Mouse (Mus musculus): Measurements from ENCODE around the gene Gm43064. TPM values are rescaled to one million over a fixed set of nuclear protein-coding genes. Genes with fewer than 3 reads are reported as not detected.
"Not testable (repeated sequence)": the region's sequence is repeated elsewhere in the genome, so short reads cannot be mapped to it uniquely, and the experiment has no call there.

Gm43064 gene
- polyA plus RNA-seq, 1 experiment from 2014 or later: not detected

GRCm38 (mm10) chr3:103809799-103810150 lies 402 bp downstream of the Gm43064 start:
- Histone ChIP-seq H3K4me1 (peaks cover 18% of the 10 kb centered on the region), H3K27me3 (ENCODE audit: insufficient read depth, poor library complexity, severe bottlenecking) (no peaks in the 10 kb centered on the region), H3K9me3 (no peaks in the 10 kb centered on the region), H3K4me3 (peak overlapping the region; percentile 87), H3K36me3 (peaks cover 34% of the 10 kb centered on the region), H3K27ac (peak overlapping the region; percentile 96)
- no peak for DNase-seq (ENCODE audit: low spot score)
- WGBS: 3% methylated on average over 14 of the region's 14 CpGs

- H3K36me3 ChIP-seq: peaks cover 37% of the 10 kb centered on the region
- WGBS: 81% methylated on average over 6 of the region's 6 CpGs
- no peak for DNase-seq (ENCODE audit: low spot score)
- H3K4me3 ChIP-seq: no peak overlapping the region
- H3K9me3 ChIP-seq: no peaks in the 10 kb centered on the region
- peak overlapping the region; percentile 22; the same call in 1 of the 2 replicates for H3K27ac ChIP-seq
- H3K27me3 ChIP-seq (ENCODE audit: insufficient read depth, poor library complexity, severe bottlenecking): no peaks in the 10 kb centered on the region
- peaks cover 18% of the 10 kb centered on the region for H3K4me1 ChIP-seq
These were observed 1.6 kb downstream of the Gm43064 start for GRCm38 (mm10) chr3:103810967-103811366.

GRCm38 (mm10) chr3:103827548-103827947 lies 18.2 kb downstream of the Gm43064 start:
- DNase-seq (ENCODE audit: low spot score): no peak
- H3K4me1 ChIP-seq: no peaks in the 10 kb centered on the region; the same call in 1 of the 2 replicates
- H3K27me3 ChIP-seq (ENCODE audit: insufficient read depth, poor library complexity, severe bottlenecking): no peaks in the 10 kb centered on the region
- peaks cover 7% of the 10 kb centered on the region; the same call in 1 of the 2 replicates for H3K36me3 ChIP-seq
- H3K9me3 ChIP-seq: no peaks in the 10 kb centered on the region
- H3K4me3 ChIP-seq: no peak overlapping the region
- H3K27ac ChIP-seq: no peak overlapping the region

- no peaks in the 10 kb centered on the region for H3K9me3 ChIP-seq
- 86% methylated on average over 3 of the region's 3 CpGs for WGBS
- no peaks in the 10 kb centered on the region; the same call in 1 of the 2 replicates for H3K4me1 ChIP-seq
- no peaks in the 10 kb centered on the region for H3K27me3 ChIP-seq (ENCODE audit: insufficient read depth, poor library complexity, severe bottlenecking)
- H3K36me3 ChIP-seq: no peaks in the 10 kb centered on the region
- no peak overlapping the region for H3K4me3 ChIP-seq
- DNase-seq (ENCODE audit: low spot score): no peak
- H3K27ac ChIP-seq: no peak overlapping the region
These were observed 19.7 kb downstream of the Gm43064 start for GRCm38 (mm10) chr3:103829036-103829435.

DNA sequence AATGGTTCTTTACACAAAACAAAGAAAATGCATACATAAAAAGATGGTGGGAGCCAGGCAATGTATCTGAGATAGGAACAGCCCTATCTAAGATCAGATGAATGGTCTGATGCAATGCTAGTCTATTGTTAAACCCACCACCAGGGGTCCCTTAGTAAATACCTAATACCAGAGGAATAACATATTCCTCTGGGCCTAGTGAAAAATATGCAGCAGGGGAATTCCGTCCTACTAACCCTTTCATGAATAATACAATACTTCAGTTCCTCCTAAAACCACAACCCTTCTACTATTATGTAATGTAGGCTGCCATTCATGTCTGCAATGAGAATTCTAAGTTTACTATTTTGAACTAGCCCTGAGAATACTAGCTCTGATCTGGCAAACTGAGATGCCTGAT lies 21.3 kb downstream of the Gm43064 start:
- H3K36me3 ChIP-seq; DNase-seq (ENCODE audit: low spot score); H3K9me3 ChIP-seq; H3K4me1 ChIP-seq; H3K27ac ChIP-seq; H3K4me3 ChIP-seq; H3K27me3 ChIP-seq (ENCODE audit: insufficient read depth, poor library complexity, severe bottlenecking): not testable (repeated sequence)
- 75% methylated on average over 1 of the region's 1 CpGs for WGBS

GRCm38 (mm10) chr3:103831146-103831545 lies 21.8 kb downstream of the Gm43064 start:
- no peak for DNase-seq (ENCODE audit: low spot score)
- H3K4me1 ChIP-seq: no peaks in the 10 kb centered on the region; the same call in 1 of the 2 replicates
- no peaks in the 10 kb centered on the region for H3K27me3 ChIP-seq (ENCODE audit: insufficient read depth, poor library complexity, severe bottlenecking)
- H3K36me3 ChIP-seq: no peaks in the 10 kb centered on the region
- H3K4me3 ChIP-seq: no peak overlapping the region
- no peak overlapping the region for H3K27ac ChIP-seq
- 60% methylated on average over 7 of the region's 7 CpGs for WGBS
- no peaks in the 10 kb centered on the region for H3K9me3 ChIP-seq

- Histone ChIP-seq H3K9me3 (no peaks in the 10 kb centered on the region), H3K36me3 (no peaks in the 10 kb centered on the region), H3K4me3 (no peak within 1 kb of the TSS), H3K4me1 (no peaks in the 10 kb centered on the region; the same call in 1 of the 2 replicates), H3K27me3 (ENCODE audit: insufficient read depth, poor library complexity, severe bottlenecking) (no peaks in the 10 kb centered on the region), H3K27ac (no peak within 1 kb of the TSS; the same call in 1 of the 2 replicates)
- no peak for DNase-seq (ENCODE audit: low spot score)
These were observed 23.1 kb downstream of the Gm43064 start, which contains the start of gene Bcl2l15 for GRCm38 (mm10) chr3:103832426-103832825. Gene Bcl2l15 (plus strand): TSS chr3:103832601.

DNA sequence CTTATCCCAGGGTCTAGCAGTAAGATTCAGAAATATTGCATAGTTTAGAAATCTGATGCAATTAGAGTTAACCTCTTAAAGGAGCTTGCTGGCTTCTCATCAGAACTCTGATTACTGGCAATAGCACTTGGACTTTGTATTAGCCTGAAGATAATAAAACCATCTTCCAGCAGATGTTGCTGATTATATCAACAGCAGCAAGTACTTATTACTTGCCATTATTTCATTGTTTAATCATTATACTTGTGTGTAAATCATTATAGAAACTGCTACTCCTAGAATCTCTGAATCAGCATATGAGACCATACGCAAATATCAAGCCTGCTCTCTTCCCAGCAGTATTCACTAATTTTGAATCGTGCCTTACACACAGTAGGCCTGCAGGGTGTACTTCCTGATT lies 24.6 kb downstream of the Gm43064 start:
- no peaks in the 10 kb centered on the region; the same call in 1 of the 2 replicates for H3K4me1 ChIP-seq
- 93% methylated on average over 2 of the region's 2 CpGs for WGBS
- no peaks in the 10 kb centered on the region for H3K36me3 ChIP-seq
- H3K4me3 ChIP-seq: no peak overlapping the region
- no peak for DNase-seq (ENCODE audit: low spot score)
- no peaks in the 10 kb centered on the region for H3K9me3 ChIP-seq
- H3K27me3 ChIP-seq (ENCODE audit: insufficient read depth, poor library complexity, severe bottlenecking): no peaks in the 10 kb centered on the region
- H3K27ac ChIP-seq: no peak overlapping the region

GRCm38 (mm10) chr3:103835272-103835950 lies 26.0 kb downstream of the Gm43064 start:
- Histone ChIP-seq H3K36me3 (no peaks in the 10 kb centered on the region), H3K27me3 (ENCODE audit: insufficient read depth, poor library complexity, severe bottlenecking) (no peaks in the 10 kb centered on the region), H3K4me1 (no peaks in the 10 kb centered on the region; the same call in 1 of the 2 replicates), H3K4me3 (no peak overlapping the region), H3K9me3 (no peaks in the 10 kb centered on the region), H3K27ac (no peak overlapping the region)
- WGBS: 78% methylated on average over 6 of the region's 6 CpGs
- no peak for DNase-seq (ENCODE audit: low spot score)

- H3K4me1 ChIP-seq: no peaks in the 10 kb centered on the region; the same call in 1 of the 2 replicates
- DNase-seq (ENCODE audit: low spot score): no peak
- no peak overlapping the region for H3K4me3 ChIP-seq
- WGBS: 79% methylated on average over 10 of the region's 10 CpGs
- H3K9me3 ChIP-seq: no peaks in the 10 kb centered on the region
- H3K27me3 ChIP-seq (ENCODE audit: insufficient read depth, poor library complexity, severe bottlenecking): no peaks in the 10 kb centered on the region
- H3K27ac ChIP-seq: no peak overlapping the region
- no peaks in the 10 kb centered on the region for H3K36me3 ChIP-seq
These were observed 26.6 kb downstream of the Gm43064 start for GRCm38 (mm10) chr3:103835951-103836310.

DNA sequence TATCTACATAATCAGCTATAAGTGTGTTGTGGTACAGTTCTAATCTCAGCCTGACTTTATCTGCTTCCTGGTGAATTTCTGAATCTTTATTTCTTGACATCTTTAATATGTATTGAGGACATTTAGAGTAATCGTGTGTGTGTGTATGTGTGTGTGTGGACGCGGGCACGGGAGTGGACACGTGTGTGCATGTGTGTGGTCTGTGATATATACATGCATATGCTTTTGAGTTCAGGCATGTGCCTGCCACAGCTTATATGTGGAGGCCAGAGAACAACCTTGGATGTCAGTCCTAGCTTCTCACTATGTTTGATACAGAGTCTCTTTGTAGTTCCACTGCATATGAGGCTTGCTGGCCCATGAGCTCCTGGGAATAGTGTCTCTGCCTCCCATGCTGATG lies 27.1 kb downstream of the Gm43064 start:
- Histone ChIP-seq H3K36me3 (no peaks in the 10 kb centered on the region), H3K4me1 (no peaks in the 10 kb centered on the region; the same call in 1 of the 2 replicates), H3K27me3 (ENCODE audit: insufficient read depth, poor library complexity, severe bottlenecking) (no peaks in the 10 kb centered on the region), H3K9me3 (no peaks in the 10 kb centered on the region), H3K27ac (no peak overlapping the region), H3K4me3 (no peak overlapping the region)
- no peak for DNase-seq (ENCODE audit: low spot score)
- 92% methylated on average over 5 of the region's 5 CpGs for WGBS

DNA sequence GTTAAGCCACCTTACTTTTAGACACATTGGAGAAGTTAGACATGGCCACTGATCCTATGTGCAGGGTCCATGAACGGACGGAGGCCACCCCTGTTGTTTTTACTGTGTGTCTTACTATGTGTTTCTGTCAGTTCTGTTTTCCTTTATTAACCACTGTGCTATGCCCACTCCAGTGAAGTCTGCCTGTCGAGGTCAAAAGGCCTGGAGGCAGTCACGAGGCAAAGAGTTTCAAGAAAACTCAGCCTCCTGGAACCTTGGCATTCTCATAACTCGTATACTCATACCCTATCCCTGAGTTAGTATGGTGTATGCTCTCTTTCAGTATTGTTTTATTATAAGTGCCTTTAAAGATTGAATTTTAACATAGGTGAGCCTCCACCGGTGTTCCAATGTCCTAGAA lies 30.3 kb downstream of the Gm43064 start:
- Histone ChIP-seq H3K4me1 (no peaks in the 10 kb centered on the region), H3K27me3 (ENCODE audit: insufficient read depth, poor library complexity, severe bottlenecking) (no peaks in the 10 kb centered on the region), H3K27ac (no peak overlapping the region), H3K4me3 (no peak overlapping the region), H3K36me3 (no peaks in the 10 kb centered on the region), H3K9me3 (no peaks in the 10 kb centered on the region)
- WGBS: 90% methylated on average over 6 of the region's 6 CpGs
- no peak for DNase-seq (ENCODE audit: low spot score)

GRCm38 (mm10) chr3:103840195-103840594 lies 30.8 kb downstream of the Gm43064 start:
- 86% methylated on average over 3 of the region's 3 CpGs for WGBS
- H3K4me3 ChIP-seq; H3K4me1 ChIP-seq; H3K27ac ChIP-seq; H3K9me3 ChIP-seq; DNase-seq (ENCODE audit: low spot score); H3K36me3 ChIP-seq; H3K27me3 ChIP-seq (ENCODE audit: insufficient read depth, poor library complexity, severe bottlenecking): not testable (repeated sequence)

GRCm38 (mm10) chr3:103840946-103841345 lies 31.6 kb downstream of the Gm43064 start:
- H3K4me1 ChIP-seq; H3K36me3 ChIP-seq; H3K4me3 ChIP-seq; H3K9me3 ChIP-seq; DNase-seq (ENCODE audit: low spot score); H3K27me3 ChIP-seq (ENCODE audit: insufficient read depth, poor library complexity, severe bottlenecking); H3K27ac ChIP-seq: not testable (repeated sequence)
- WGBS: 90% methylated on average over 7 of the region's 7 CpGs
